Mouse (Mus musculus) cerebellum, adult 18-20 months (tissue): ENCODE measurements around the gene Traip.
"Not testable (repeated sequence)": the region's sequence is repeated elsewhere in the genome, so short reads cannot be mapped to it uniquely, and the experiment has no call there.

ENCODE experiments used
- DNase-seq, 2 experiments: peaks; one replicate each; pipeline ENCODE4 v3.0.0; 2021

Gene Traip

GRCm38 (mm10) chr9:108003531-108003890 lies 53.6 kb downstream of the Traip start:
- peak; percentile 29 to 36 for DNase-seq

- DNase-seq = no peak
Observed at GRCm38 (mm10) chr9:108008041-108008440, 58.1 kb downstream of the Traip start.

GRCm38 (mm10) chr9:108010385-108010784 lies 60.4 kb downstream of the Traip start:
- DNase-seq = no peak

- DNase-seq = not testable (repeated sequence)
Observed at GRCm38 (mm10) chr9:108013577-108013976, 63.6 kb downstream of the Traip start.

- DNase-seq = no peak
Observed at GRCm38 (mm10) chr9:108017127-108017526, 67.2 kb downstream of the Traip start.

GRCm38 (mm10) chr9:108020741-108021140 lies 70.8 kb downstream of the Traip start:
- DNase-seq = no peak
